Mouse (Mus musculus) embryonic facial prominence, embryonic 15.5 days (tissue): ENCODE data around the gene Tspan5. TPM values are rescaled to one million over a fixed set of nuclear protein-coding genes. Genes with fewer than 3 reads are reported as not detected.
A peak's percentile ranks its signal among the peaks of the same experiment; 100 is the strongest.

ENCODE experiments used
- ATAC-seq: fragments of 200-750 bp; cut with Nextera tagmentation; 2 replicates; pipeline ENCODE4 v1.8.0; 2017; ENCODE audit warnings: low read depth, moderate TSS enrichment; ENCODE audit not compliant: insufficient number of reproducible peaks, low FRiP score, low TSS enrichment
- H3K27ac ChIP-seq: fragments of 300-500 bp; sonication (generic); replicated peaks from 2 replicates; pipeline ENCODE4 v1.5.1; 2015; ENCODE audit warnings: mild to moderate bottlenecking, inconsistent platforms
- H3K27me3 ChIP-seq: fragments of 300-500 bp; sonication (generic); 2 replicates; pipeline ENCODE4 v1.6.1; 2015; ENCODE audit warnings: inconsistent platforms
- H3K36me3 ChIP-seq: fragments of 300-500 bp; sonication (generic); 2 replicates; pipeline ENCODE4 v1.6.1; 2015; ENCODE audit warnings: mild to moderate bottlenecking, inconsistent platforms
- H3K4me1 ChIP-seq: fragments of 300-500 bp; sonication (generic); 2 replicates; pipeline ENCODE4 v1.6.1; 2015; ENCODE audit warnings: inconsistent platforms
- H3K4me2 ChIP-seq: fragments of 300-500 bp; sonication (generic); replicated peaks from 2 replicates; pipeline ENCODE4 v1.6.1; 2015; ENCODE audit warnings: mild to moderate bottlenecking, inconsistent platforms
- H3K4me3 ChIP-seq: fragments of 300-500 bp; sonication (generic); replicated peaks from 2 replicates; pipeline ENCODE4 v1.5.1; 2015; ENCODE audit warnings: mild to moderate bottlenecking, inconsistent platforms
- H3K9ac ChIP-seq: fragments of 300-500 bp; sonication (generic); 2 replicates; pipeline ENCODE4 v1.6.1; 2015; ENCODE audit warnings: inconsistent platforms
- H3K9me3 ChIP-seq: fragments of 300-500 bp; sonication (generic); replicated peaks from 2 replicates; pipeline ENCODE4 v1.6.1; 2016; ENCODE audit warnings: inconsistent platforms
- WGBS: fragments of 180-500 bp; shearing (Covaris S2); methylation state at CpG from one replicate; pipeline ENCODE4 v1.1.7; 2015; 5-methylcytosine and 5-hydroxymethylcytosine counted together
- polyA plus RNA-seq: library from polyadenylated mRNA; unstranded; fragments of >200 nt; fragmentation: Nextera tagmentation; extraction: Ambion mirVana; gene quantifications from 2 replicates; pipeline ENCODE4 v1.2.1, GENCODE M21; 2015

Tspan5 gene
- polyA plus RNA-seq, 1 experiment from 2014 or later = 42.7 TPM

DNA sequence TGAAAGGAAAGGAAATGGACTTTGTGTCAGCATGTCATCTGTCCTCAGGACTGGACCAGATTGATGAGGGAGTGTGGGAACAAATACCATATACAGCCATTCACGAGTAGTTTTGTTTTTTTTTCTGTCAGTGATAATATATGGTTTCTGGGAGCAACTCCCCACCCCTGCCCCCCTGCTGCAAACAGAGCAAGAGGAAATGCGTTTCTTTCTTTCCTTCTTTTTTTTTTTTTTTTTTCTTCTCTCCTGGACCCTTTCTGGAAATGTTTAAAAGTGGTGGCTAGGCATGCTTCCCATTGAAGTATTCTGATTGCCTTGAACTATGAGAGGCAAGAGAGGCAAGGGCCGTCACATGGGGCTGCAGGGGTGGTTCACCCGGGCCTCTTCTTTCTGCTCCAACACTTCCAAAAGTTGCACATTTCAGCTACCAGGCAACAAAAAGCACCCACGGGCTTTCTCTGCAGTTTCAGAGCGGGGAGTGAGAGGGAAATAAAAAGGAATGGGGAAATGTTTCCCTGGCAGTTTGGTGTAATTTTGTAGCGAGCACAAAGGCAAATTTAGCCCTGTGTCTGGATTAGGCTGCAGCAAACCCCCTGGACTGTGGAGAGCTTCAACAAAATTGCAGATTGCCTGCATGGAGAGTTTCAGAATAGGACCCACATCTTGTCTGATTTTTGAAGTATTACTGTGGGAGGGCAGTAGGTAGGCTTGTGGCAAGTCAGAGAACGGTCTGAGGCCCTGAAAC lies 2.2 kb downstream of the Tspan5 start:
- H3K27me3 ChIP-seq = peaks cover 6% of the 10 kb centered on the region; the same call in 1 of the 2 replicates
- ATAC-seq = no peak
- no peak overlapping the region for H3K9ac ChIP-seq
- H3K27ac ChIP-seq = no peak overlapping the region
- peak overlapping the region; percentile 85 for H3K4me3 ChIP-seq
- H3K9me3 ChIP-seq = no peaks in the 10 kb centered on the region
- H3K4me2 ChIP-seq = peak overlapping the region; percentile 93
- no peaks in the 10 kb centered on the region for H3K36me3 ChIP-seq
- H3K4me1 ChIP-seq = peaks cover 31% of the 10 kb centered on the region
- WGBS = 29% methylated on average over 8 of the region's 8 CpGs

DNA sequence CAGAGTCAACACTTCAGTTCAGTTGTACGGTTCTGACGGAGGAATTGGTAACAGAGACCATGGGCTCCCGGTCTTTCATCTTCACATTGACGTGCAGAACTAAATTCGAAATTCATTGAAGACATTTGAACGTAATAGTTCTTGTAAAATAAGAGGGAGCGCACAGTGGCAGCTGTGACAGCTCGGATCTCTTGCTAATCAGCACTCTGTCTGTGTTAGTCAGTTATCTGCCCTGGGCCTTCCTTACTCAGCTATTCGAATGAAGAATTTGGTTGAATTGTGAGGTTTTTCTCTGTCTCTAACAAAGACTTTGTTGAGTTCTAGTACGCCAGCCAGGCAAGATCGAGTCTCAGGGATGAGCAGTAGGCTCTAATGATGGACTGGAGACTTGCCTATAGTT lies 3.1 kb downstream of the Tspan5 start:
- H3K36me3 ChIP-seq = no peaks in the 10 kb centered on the region
- H3K9me3 ChIP-seq = no peaks in the 10 kb centered on the region
- H3K4me3 ChIP-seq = no peak overlapping the region
- peaks cover 34% of the 10 kb centered on the region for H3K4me1 ChIP-seq
- ATAC-seq = no peak
- no peak overlapping the region for H3K4me2 ChIP-seq
- 79% methylated on average over 11 of the region's 11 CpGs for WGBS
- no peak overlapping the region for H3K9ac ChIP-seq
- H3K27ac ChIP-seq = no peak overlapping the region
- H3K27me3 ChIP-seq = peaks cover 6% of the 10 kb centered on the region; the same call in 1 of the 2 replicates

DNA sequence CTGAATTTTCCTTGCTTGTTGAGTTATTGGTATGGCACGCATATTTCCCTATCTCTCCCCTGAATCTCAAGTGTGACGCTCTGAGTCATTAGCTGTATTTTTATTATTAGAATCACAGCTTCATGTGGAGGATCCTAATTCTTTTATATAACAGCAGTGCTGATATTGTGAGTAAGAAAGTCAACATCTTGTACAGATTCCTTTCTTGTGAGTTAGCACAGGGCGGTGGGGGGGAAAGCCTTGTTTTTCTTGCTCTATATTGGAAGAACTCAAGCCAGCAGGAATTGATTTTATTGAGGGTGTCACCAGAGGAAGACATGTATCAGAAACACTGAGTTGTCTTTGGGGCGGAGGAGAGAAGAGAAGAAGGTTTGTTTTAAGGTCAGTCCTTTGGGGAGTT lies 3.6 kb downstream of the Tspan5 start:
- Histone ChIP-seq H3K36me3 (no peaks in the 10 kb centered on the region), H3K27me3 (peaks cover 5% of the 10 kb centered on the region; the same call in 1 of the 2 replicates), H3K4me2 (no peak overlapping the region), H3K4me3 (no peak overlapping the region), H3K27ac (no peak overlapping the region), H3K9ac (no peak overlapping the region), H3K9me3 (no peaks in the 10 kb centered on the region), H3K4me1 (peaks cover 34% of the 10 kb centered on the region)
- WGBS = 73% methylated on average over 4 of the region's 4 CpGs
- no peak for ATAC-seq

DNA sequence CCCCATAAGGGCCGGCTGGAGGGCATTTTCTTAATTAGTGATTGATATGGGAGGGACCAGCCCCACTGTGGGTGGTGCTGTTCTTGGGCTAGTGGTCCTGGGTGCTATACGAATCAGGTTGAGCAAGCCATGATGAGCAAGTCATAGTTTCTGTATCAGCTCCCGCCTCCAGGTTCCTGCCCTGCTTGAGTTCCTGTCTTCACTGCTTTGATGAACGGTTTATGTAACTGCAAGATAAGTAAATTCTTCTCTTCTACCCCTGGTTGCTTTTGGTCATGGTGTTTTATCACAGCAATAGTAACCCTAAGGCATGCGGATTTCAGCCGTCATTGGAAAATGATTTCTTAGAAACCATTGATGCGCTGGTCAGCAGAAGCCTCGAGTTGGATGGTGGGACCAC lies 4.6 kb downstream of the Tspan5 start:
- no peak overlapping the region for H3K4me3 ChIP-seq
- no peak overlapping the region for H3K4me2 ChIP-seq
- H3K9ac ChIP-seq = no peak overlapping the region
- peaks cover 30% of the 10 kb centered on the region for H3K4me1 ChIP-seq
- no peaks in the 10 kb centered on the region for H3K27me3 ChIP-seq
- H3K9me3 ChIP-seq = no peaks in the 10 kb centered on the region
- no peak overlapping the region for H3K27ac ChIP-seq
- 85% methylated on average over 8 of the region's 8 CpGs for WGBS
- ATAC-seq = no peak
- H3K36me3 ChIP-seq = no peaks in the 10 kb centered on the region

DNA sequence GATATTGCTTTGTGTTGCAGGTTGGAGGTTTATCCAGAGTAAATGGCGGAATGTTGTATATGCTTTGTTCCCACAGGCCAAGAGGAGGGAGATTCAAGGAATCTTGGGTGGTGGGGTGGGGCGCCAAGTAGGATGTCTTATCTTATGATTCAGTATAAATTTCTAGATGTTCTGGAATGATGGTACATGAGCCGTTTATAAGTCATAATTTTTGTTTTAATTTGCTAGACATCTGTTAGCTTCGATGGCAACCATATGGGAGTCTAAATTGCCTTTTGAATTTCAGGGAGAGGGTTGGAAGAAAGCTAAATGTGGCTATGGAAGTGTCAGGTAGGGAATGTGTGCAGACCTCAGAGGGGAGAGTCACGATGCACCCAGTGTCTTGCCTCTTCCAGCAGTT lies 5.0 kb downstream of the Tspan5 start:
- no peak overlapping the region for H3K4me3 ChIP-seq
- 78% methylated on average over 5 of the region's 5 CpGs for whole genome bisulfite sequencing
- peaks cover 27% of the 10 kb centered on the region for H3K4me1 ChIP-seq
- ATAC-seq = no peak
- H3K27me3 ChIP-seq = no peaks in the 10 kb centered on the region
- no peaks in the 10 kb centered on the region for H3K36me3 ChIP-seq
- no peak overlapping the region for H3K27ac ChIP-seq
- no peak overlapping the region for H3K4me2 ChIP-seq
- no peaks in the 10 kb centered on the region for H3K9me3 ChIP-seq
- H3K9ac ChIP-seq = no peak overlapping the region

DNA sequence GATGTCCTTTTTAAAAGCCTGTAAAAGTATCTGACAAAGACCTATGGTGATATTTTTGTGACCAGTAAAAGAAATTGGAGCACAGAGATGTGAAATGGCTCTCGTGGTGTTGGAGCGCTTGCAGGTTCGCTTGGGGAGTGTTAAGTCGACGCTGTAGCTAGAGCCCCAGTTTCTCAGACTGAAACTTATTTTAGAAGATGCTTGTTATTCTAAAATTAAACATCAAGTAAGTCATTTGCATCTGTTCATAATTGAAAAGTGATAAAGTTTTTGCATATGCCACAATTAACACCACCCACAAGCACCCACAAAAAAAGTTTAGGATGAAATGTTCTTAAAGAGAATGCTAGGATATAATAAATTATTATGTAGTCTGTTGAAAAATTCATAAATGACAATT lies 6.0 kb downstream of the Tspan5 start:
- Histone ChIP-seq H3K4me1 (peaks cover 30% of the 10 kb centered on the region), H3K9me3 (no peaks in the 10 kb centered on the region), H3K27ac (no peak overlapping the region), H3K4me2 (no peak overlapping the region), H3K4me3 (no peak overlapping the region), H3K27me3 (no peaks in the 10 kb centered on the region), H3K36me3 (no peaks in the 10 kb centered on the region), H3K9ac (no peak overlapping the region)
- no peak for ATAC-seq
- WGBS = 91% methylated on average over 5 of the region's 5 CpGs

DNA sequence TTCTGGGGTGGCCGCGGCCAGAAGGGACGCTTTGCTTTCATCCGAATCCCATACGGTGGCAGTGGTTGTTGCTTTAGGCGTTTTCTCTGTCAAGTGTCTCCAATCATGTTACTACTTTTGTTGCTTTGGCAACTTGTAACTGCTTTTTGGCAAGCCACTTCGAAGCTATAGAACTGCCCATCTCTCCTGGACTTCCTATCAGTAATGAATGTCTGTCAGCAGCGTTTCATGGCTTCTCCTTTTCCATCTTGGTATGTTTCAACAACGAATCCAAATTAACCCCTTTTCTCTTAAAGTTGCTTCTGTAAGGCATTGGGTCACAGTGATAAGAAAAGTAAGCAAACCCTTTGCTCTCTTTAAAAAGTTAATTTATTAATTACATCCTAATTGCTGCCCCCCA lies 7.7 kb downstream of the Tspan5 start:
- H3K4me2 ChIP-seq = no peak overlapping the region
- peaks cover 24% of the 10 kb centered on the region for H3K4me1 ChIP-seq
- H3K9me3 ChIP-seq = no peaks in the 10 kb centered on the region
- H3K27ac ChIP-seq = no peak overlapping the region
- ATAC-seq = no peak
- H3K27me3 ChIP-seq = no peaks in the 10 kb centered on the region
- no peak overlapping the region for H3K4me3 ChIP-seq
- WGBS = 70% methylated on average over 9 of the region's 9 CpGs
- H3K36me3 ChIP-seq = no peaks in the 10 kb centered on the region
- H3K9ac ChIP-seq = no peak overlapping the region

DNA sequence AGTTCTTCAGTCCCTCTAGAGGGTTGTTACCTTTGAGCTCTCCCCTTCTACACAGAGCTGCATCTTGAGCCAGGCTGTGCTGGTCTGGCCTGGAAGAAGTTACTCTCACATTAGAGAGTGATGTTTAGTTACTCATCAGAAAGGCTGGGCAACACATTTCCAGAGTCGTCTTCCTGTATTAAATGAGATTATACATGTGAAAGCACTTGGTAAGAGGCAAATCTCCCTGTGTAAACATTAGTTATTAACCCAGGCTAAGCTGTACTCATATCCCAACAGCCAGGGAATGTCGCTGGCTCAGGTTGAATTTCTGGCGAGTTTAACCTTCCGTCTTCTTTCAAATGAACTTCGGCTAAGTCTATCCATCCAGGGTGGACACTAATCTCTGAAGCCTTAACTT lies 9.3 kb downstream of the Tspan5 start:
- no peak overlapping the region for H3K4me3 ChIP-seq
- no peaks in the 10 kb centered on the region for H3K36me3 ChIP-seq
- no peak overlapping the region for H3K4me2 ChIP-seq
- H3K9me3 ChIP-seq = no peaks in the 10 kb centered on the region
- H3K4me1 ChIP-seq = peaks cover 18% of the 10 kb centered on the region
- no peaks in the 10 kb centered on the region for H3K27me3 ChIP-seq
- no peak overlapping the region for H3K9ac ChIP-seq
- ATAC-seq = no peak
- WGBS = 78% methylated on average over 5 of the region's 5 CpGs
- H3K27ac ChIP-seq = no peak overlapping the region

DNA sequence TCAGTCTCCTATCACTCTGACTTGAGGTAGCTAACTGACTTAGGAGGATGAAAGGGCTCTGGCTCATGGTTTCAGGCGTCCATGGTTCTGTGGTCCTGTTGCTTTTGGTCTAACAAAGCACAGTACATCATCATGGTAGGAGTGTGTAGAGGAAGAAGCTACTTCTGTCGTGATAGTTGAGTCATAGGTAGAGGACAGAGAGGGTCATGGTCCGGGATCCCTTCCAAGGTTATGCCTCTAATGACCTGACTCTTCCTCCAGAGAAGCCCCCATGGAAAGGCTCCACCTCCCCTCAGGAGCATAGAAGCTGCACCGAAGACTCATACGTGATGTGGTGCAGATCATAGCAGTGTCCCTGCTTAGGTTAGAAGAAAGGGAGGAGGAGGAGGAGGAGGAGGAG lies 10.1 kb downstream of the Tspan5 start:
- peaks cover 18% of the 10 kb centered on the region for H3K4me1 ChIP-seq
- no peak overlapping the region for H3K4me2 ChIP-seq
- no peaks in the 10 kb centered on the region for H3K9me3 ChIP-seq
- no peak overlapping the region for H3K4me3 ChIP-seq
- ATAC-seq = no peak
- no peak overlapping the region for H3K9ac ChIP-seq
- WGBS = 72% methylated on average over 5 of the region's 5 CpGs
- H3K36me3 ChIP-seq = no peaks in the 10 kb centered on the region
- H3K27ac ChIP-seq = no peak overlapping the region
- H3K27me3 ChIP-seq = no peaks in the 10 kb centered on the region

DNA sequence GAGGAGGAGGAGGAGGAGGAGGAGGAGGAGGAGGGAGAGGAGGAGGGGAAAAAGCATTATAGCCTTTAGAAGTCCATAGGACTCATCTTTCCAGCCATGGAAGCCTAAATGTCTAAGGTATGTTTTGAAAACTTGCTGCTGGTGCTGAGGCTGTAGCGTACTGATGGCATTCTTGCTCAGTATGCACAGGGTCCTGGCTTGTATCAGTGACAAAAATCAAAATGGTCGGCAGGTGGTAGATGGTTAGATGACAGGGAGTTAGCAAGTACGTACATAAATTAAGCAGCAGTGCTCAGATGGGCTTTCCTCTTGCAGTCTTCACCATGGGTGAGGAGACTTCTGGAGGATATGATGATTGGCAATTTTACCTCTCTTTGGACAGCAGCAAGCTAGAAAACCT lies 10.8 kb downstream of the Tspan5 start:
- ATAC-seq = no peak
- Histone ChIP-seq H3K4me1 (peaks cover 17% of the 10 kb centered on the region), H3K36me3 (no peaks in the 10 kb centered on the region), H3K9me3 (no peaks in the 10 kb centered on the region), H3K27me3 (no peaks in the 10 kb centered on the region), H3K4me3 (no peak overlapping the region), H3K9ac (no peak overlapping the region), H3K27ac (no peak overlapping the region), H3K4me2 (no peak overlapping the region)
- WGBS = 60% methylated on average over 3 of the region's 3 CpGs

DNA sequence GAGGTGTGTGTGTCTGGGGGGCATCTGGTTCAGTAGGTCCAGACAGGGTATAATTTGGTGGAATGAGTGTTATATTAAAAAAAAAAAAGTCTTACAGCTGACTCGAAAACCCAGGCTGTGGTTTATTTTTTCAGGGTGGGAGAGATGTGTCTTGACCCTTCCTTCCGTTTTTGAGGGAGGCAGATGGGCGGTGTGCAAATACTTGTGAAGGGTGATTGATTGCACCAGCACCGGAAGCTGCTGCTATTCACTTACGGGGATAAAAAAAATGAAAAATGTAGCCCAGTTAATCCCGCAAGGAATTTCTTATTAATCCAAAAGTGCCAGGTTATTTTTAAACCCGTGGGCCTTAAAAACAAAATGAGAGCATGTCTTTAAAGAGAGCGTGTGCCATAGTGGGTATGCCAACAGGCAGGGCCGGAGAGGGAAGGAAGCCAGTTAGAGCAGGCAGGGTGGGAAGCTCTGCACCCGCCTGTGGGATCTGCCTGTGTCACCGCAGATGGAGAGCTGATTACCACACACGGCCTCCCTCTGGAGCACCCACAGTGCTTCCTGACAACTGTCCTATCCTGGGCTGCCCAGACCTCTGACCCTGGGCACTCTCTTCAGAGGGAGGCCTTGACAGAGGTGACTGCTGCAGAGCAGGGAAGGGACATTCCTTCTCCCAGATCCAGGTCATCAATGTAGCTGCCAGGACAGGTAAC lies 11.3 kb downstream of the Tspan5 start:
- no peaks in the 10 kb centered on the region for H3K9me3 ChIP-seq
- H3K9ac ChIP-seq = no peak overlapping the region
- no peaks in the 10 kb centered on the region for H3K27me3 ChIP-seq
- 32% methylated on average over 12 of the region's 12 CpGs for WGBS
- H3K4me1 ChIP-seq = peaks cover 14% of the 10 kb centered on the region
- no peaks in the 10 kb centered on the region for H3K36me3 ChIP-seq
- ATAC-seq = no peak
- no peak overlapping the region for H3K4me3 ChIP-seq
- no peak overlapping the region; the same call in 1 of the 2 replicates for H3K4me2 ChIP-seq
- H3K27ac ChIP-seq = no peak overlapping the region

DNA sequence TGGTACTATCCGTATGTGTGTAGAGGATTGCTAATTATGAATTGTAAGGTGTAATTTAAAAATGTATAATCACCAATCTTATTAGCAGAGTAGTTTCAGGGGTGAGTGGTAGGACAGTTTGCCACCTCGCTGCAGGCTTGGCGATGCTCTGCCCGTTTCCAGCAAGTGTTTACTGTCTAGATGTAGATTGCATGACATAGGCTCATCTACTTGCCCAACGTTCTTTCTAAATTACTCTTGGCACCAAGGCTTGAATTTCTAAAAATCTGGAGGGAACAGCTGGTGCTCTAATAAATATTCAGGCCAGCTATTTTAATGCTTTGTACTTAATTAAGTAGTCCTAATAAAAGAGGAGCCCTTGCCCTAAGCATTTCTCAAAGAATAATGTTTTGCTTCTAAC lies 12.3 kb downstream of the Tspan5 start:
- no peaks in the 10 kb centered on the region for H3K9me3 ChIP-seq
- WGBS = 71% methylated on average over 5 of the region's 5 CpGs
- peaks cover 16% of the 10 kb centered on the region for H3K4me1 ChIP-seq
- H3K9ac ChIP-seq = no peak overlapping the region
- no peaks in the 10 kb centered on the region for H3K36me3 ChIP-seq
- no peak overlapping the region for H3K27ac ChIP-seq
- no peak overlapping the region for H3K4me2 ChIP-seq
- no peak overlapping the region for H3K4me3 ChIP-seq
- no peak for ATAC-seq
- H3K27me3 ChIP-seq = no peaks in the 10 kb centered on the region
